14 mouse cellular contexts compared by ENCODE assay signal in the genomic region with DNA sequence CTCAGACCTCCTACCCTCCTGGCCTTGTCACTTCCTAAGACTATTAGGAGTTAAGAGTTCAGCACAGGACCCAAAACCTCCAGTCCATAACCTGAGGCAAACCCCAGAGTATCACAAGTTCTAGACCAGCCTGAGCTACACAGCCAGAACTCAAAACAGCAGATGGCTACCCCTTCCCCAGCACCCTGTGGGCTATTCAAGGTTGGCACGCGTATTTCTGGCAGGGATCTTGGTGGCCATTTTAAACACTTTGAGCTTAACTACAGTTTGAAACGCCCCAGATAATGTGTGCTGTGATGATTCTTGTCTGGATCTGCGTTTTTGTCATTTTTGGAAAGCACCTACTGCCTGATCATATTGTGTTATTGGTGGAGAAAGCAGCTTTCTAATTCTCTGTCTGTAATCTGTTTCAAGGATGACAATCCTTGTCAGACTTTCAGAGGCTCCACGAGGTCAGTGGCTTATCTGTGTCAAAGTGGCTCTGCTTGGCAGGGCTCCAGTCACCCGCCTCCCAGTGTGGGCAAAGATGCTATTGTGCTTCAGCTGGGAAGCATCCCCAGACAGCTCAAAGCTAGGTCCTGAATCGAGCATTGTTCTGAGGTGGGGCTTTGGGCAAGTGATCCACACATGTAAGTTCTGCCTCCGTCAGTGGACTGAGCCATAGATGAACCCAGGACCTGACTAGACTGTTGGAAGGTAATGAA. TPM values are rescaled to one million over a fixed set of nuclear protein-coding genes. Genes with fewer than 3 reads are reported as not detected.
DNase-seq lines count a peak whose midpoint lies in the region; ATAC-seq lines count a peak whose summit lies in the region.
"Had no signal": no experiment of that assay in that cellular context is flagged by ENCODE, and none has a peak within 500 bp of the region (broad histone marks: within the 10 kb centered on the region; RNA-seq: fewer than 3 reads in every experiment).

No protein-coding gene starts in this region.

- H3K4me1 ChIP-seq in limb, embryonic 15.5 days, result peaks cover 25% of the 10 kb centered on the region
- peaks cover 31% of the 10 kb centered on the region for H3K4me1 ChIP-seq in limb, embryonic 10.5 days

- no peak for DNase-seq in limb, embryonic 10.5 days (ENCODE audit: low spot score)
- peak; percentile 34 for DNase-seq in MN1 (ENCODE audit: low spot score)
- peak; percentile 82 for DNase-seq in adrenal gland, adult 8-10 months
- DNase-seq in cerebellum, postnatal 10 days, result peak; percentile 77 to 79
- DNase-seq in thymus, adult 18-20 months, result no peak

- H3K27me3 ChIP-seq in limb, embryonic 15.5 days, result no peaks in the 10 kb centered on the region
- H3K27me3 ChIP-seq in limb, embryonic 10.5 days (ENCODE audit: low read depth, poor library complexity, severe bottlenecking), result peaks cover 5% of the 10 kb centered on the region; the same call in 1 of the 2 replicates
- H3K27me3 ChIP-seq: embryonic facial prominence, embryonic 12.5 days; limb, embryonic 12.5 days; stomach, embryonic 15.5 days had no signal

- no peaks in the 10 kb centered on the region for H3K36me3 ChIP-seq in limb, embryonic 15.5 days
- no peaks in the 10 kb centered on the region; the same call in 1 of the 2 replicates for H3K36me3 ChIP-seq in limb, embryonic 10.5 days
- H3K36me3 ChIP-seq: embryonic facial prominence, embryonic 12.5 days; heart, embryonic 10.5 days; limb, embryonic 12.5 days; stomach, embryonic 15.5 days had no signal

- H3K4me2 ChIP-seq in limb, embryonic 15.5 days, result no peak overlapping the region
- H3K4me2 ChIP-seq: embryonic facial prominence, embryonic 12.5 days; limb, embryonic 12.5 days; stomach, embryonic 15.5 days had no signal

- ATAC-seq in limb, embryonic 15.5 days (ENCODE audit: insufficient number of reproducible peaks, low FRiP score, low TSS enrichment, low read depth), result no peak
- no peak for ATAC-seq in megakaryocyte, adult 5-6 weeks (ENCODE audit: poor library complexity, severe bottlenecking)
- ATAC-seq: CD4-positive, CD25-positive, alpha-beta regulatory T cell, adult 4 months; intestine, postnatal 0 days had no signal

- H3K9ac ChIP-seq in limb, embryonic 15.5 days, result 0 out of 2 replicates have a peak overlapping the region, but pooled peaks have one; percentile 5
- H3K9ac ChIP-seq: embryonic facial prominence, embryonic 12.5 days; limb, embryonic 12.5 days; stomach, embryonic 15.5 days had no signal

- H3K4me3 ChIP-seq in limb, embryonic 15.5 days, result no peak overlapping the region
- no peak overlapping the region for H3K4me3 ChIP-seq in limb, embryonic 10.5 days
- H3K4me3 ChIP-seq: embryonic facial prominence, embryonic 12.5 days; heart, embryonic 10.5 days; limb, embryonic 12.5 days; myocyte; stomach, embryonic 15.5 days had no signal

- 76% methylated on average over 8 of the region's 8 CpGs for WGBS in limb, embryonic 15.5 days
- 84% methylated on average over 8 of the region's 8 CpGs for WGBS in limb, embryonic 10.5 days

- no peaks in the 10 kb centered on the region for H3K9me3 ChIP-seq in limb, embryonic 15.5 days
- H3K9me3 ChIP-seq in limb, embryonic 10.5 days (replicated peaks), result no peaks in the 10 kb centered on the region
- H3K9me3 ChIP-seq: embryonic facial prominence, embryonic 12.5 days; heart, embryonic 10.5 days; limb, embryonic 12.5 days; stomach, embryonic 15.5 days had no signal

- H3K27ac ChIP-seq in limb, embryonic 15.5 days, result no peak overlapping the region
- H3K27ac ChIP-seq in limb, embryonic 10.5 days, result no peak overlapping the region
- H3K27ac ChIP-seq: embryonic facial prominence, embryonic 12.5 days; heart, embryonic 10.5 days; limb, embryonic 12.5 days; stomach, embryonic 15.5 days had no signal

RNA-seq across cellular contexts. Expression of a gene that starts 2.1 kb away (rescaled TPM):
- 33.8 and 34.4 TPM in 2 replicates for polyA plus RNA-seq in limb, embryonic 15.5 days (2015; fragmentation: Nextera tagmentation; extraction: Ambion mirVana)
- 43.0 and 47.9 TPM in 2 replicates for polyA plus RNA-seq in limb, embryonic 10.5 days (2016; fragmentation: Nextera tagmentation; extraction: Ambion mirVana)
- total RNA-seq in adrenal gland, adult 8-10 months (2022), result 100 to 1,000 TPM; 112 to 172 (median 115) TPM
- total RNA-seq in megakaryocyte, adult 5-6 weeks (2015), result 52.3 and 52.8 TPM in 2 replicates
- 26.4 and 36.1 TPM in 2 replicates for total RNA-seq in megakaryocyte, adult 5-6 weeks (2017)

RNA-seq across cellular contexts. Expression of a gene that starts 56.2 kb away (rescaled TPM):
- 20.6 and 20.7 TPM in 2 replicates for polyA plus RNA-seq in limb, embryonic 15.5 days (2015; fragmentation: Nextera tagmentation; extraction: Ambion mirVana)
- polyA plus RNA-seq in limb, embryonic 10.5 days (2016; fragmentation: Nextera tagmentation; extraction: Ambion mirVana), result 36.9 and 39.7 TPM in 2 replicates
- 10 to 100 TPM; 45.1 to 53.4 (median 49.7) TPM for total RNA-seq in adrenal gland, adult 8-10 months (2022)
- 16.4 and 18.1 TPM in 2 replicates for total RNA-seq in megakaryocyte, adult 5-6 weeks (2015)
- total RNA-seq in megakaryocyte, adult 5-6 weeks (2017), result 13.9 and 18.8 TPM in 2 replicates

RNA-seq across cellular contexts. Expression of a gene that starts 56.9 kb away (rescaled TPM):
- polyA plus RNA-seq in limb, embryonic 15.5 days (2015; fragmentation: Nextera tagmentation; extraction: Ambion mirVana), result 57.4 and 65.6 TPM in 2 replicates
- 75.6 and 85.8 TPM in 2 replicates for polyA plus RNA-seq in limb, embryonic 10.5 days (2016; fragmentation: Nextera tagmentation; extraction: Ambion mirVana)
- total RNA-seq in adrenal gland, adult 8-10 months (2022), result 10 to 100 TPM; 22.4 to 33.2 (median 27.2) TPM
- 11.2 and 17.8 TPM in 2 replicates for total RNA-seq in megakaryocyte, adult 5-6 weeks (2015)
- 51.6 and 53.3 TPM in 2 replicates for total RNA-seq in megakaryocyte, adult 5-6 weeks (2017)

Comparison
In these comparisons a context has a peak if more than half of its experiments do, and no peak if none do; other contexts are left out.
1. DNase-seq: peak in MN1 (single experiment), adrenal gland, adult 8-10 months (single experiment) and cerebellum, postnatal 10 days (2 of 2); none in limb, embryonic 10.5 days (single experiment) and thymus, adult 18-20 months (0 of 2).